Mouse (Mus musculus) granulocyte monocyte progenitor cell, adult 5-6 weeks (primary cell): Measurements from ENCODE around the gene Olfr435. TPM values are rescaled to one million over a fixed set of nuclear protein-coding genes. Genes with fewer than 3 reads are reported as not detected.
"Not testable (repeated sequence)": the region's sequence is repeated elsewhere in the genome, so short reads cannot be mapped to it uniquely, and the experiment has no call there.

Source experiments
- ATAC-seq: replicated peaks from 2 replicates; pipeline ENCODE4 v1.8.0; 2016; ENCODE audit warnings: mild to moderate bottlenecking, moderate TSS enrichment, inconsistent platforms; ENCODE audit not compliant: poor library complexity, severe bottlenecking
- total RNA-seq, 2 experiments: library from RNA; stranded (forward) in 1 of 2; stranded (reverse) in 1 of 2; fragments of 200-712, 200-1000 nt in 1 of 2; fragments of >200 nt in 1 of 2; fragmentation: Nextera tagmentation in 1 of 2; gene quantifications; 2 replicates each; pipeline ENCODE4 v1.2.3; 2014 to 2017

Olfr435 gene
- total RNA-seq (2014; fragmentation: Nextera tagmentation) = not detected in 2 replicates
- total RNA-seq (2017) = not detected in 2 replicates

DNA sequence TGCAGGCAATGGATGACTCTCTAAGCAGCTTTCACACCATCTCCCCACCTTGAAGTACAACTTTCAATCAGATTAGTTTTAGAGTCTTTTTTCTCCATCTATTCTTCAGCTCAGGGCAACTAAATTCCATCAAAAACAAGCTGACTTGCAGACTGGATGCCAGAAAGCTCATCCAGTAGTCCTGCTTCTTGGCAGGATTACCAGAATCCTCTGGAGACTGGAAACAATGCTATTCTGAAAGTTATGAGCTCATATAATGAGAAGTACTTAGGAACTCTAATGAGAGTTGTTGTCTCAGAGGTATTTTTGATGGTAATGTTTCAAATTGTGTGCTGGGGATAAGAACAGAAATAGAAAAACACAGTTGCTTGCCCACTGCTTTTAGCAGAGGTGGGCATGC, at the start of gene Olfr435:
Olfr435 (plus strand) TSS at position 366 of the 400 bp plus-strand sequence.
- ATAC-seq = no peak

GRCm38 (mm10) chr6:43159502-43159901, 37.4 kb upstream of the Olfr435 start:
- no peak for ATAC-seq

- ATAC-seq = no peak
Measured at GRCm38 (mm10) chr6:43162982-43163381, 34.0 kb upstream of the Olfr435 start, which contains the start of gene Olfr437. Gene Olfr437 (plus strand): TSS chr6:43163282.

DNA sequence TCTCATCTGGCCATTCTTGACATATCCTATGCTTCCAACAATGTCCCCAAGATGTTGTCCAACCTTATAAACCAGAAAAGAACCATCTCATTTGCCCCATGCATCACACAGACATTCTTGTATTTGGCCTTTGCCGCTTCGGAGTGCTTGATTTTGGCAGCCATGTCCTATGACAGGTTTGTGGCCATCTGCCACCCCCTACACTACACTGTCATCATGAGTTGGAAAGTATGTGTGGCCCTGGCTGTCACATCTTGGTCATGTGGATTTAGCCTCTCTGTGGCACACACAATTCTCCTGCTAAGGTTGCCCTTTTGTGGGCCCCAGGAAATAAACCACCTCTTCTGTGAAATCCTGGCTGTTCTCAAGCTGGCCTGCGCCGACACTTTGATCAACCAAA, 29.7 kb upstream of the Olfr435 start:
- no peak for ATAC-seq

DNA sequence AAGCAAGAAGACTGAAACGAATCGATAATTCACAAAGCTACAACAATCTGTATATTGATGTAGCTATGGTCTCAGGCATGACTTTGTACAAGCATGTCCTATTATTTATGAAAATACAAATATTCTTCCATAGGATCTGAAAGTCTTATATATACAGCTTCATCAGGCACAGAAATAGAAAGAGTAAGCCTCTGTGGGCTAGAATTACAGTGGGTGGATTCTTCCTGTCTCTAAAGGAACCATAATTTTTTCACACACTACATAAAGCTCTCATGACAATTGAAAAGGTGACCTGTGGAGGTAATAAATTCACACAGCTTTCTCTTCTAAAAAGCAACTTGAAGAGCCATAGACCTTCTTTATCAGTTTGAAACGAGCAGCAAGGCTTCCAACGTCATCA, 25.1 kb upstream of the Olfr435 start, which contains the start of gene Olfr13:
Olfr13 (plus strand) TSS at position 301 of the 400 bp plus-strand sequence.
- ATAC-seq = no peak

DNA sequence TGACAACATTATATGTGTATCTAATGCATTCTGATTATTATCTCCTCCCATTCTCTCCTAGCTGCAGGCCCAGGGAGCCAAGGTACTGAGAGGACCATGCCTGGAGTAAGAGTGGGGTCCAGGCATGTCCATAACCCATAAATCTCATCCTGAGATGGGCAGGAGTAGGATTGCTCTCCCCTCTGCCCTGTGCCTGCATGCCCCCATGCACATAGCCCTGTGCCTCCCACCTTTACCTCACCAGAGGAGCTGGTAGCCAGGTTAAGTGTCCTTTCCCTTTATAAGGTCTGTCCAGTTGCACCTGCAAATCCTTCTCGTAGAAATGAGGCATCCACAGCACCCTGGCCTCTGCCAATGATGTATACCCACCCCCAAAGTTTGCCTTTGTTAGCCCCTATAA, 18.8 kb upstream of the Olfr435 start:
- no peak for ATAC-seq

GRCm38 (mm10) chr6:43178584-43179501, 18.1 kb upstream of the Olfr435 start:
- no peak for ATAC-seq

GRCm38 (mm10) chr6:43190986-43191385, 6.0 kb upstream of the Olfr435 start:
- ATAC-seq = no peak

- no peak for ATAC-seq
Measured at GRCm38 (mm10) chr6:43198094-43198493, 1.1 kb downstream of the Olfr435 start.

DNA sequence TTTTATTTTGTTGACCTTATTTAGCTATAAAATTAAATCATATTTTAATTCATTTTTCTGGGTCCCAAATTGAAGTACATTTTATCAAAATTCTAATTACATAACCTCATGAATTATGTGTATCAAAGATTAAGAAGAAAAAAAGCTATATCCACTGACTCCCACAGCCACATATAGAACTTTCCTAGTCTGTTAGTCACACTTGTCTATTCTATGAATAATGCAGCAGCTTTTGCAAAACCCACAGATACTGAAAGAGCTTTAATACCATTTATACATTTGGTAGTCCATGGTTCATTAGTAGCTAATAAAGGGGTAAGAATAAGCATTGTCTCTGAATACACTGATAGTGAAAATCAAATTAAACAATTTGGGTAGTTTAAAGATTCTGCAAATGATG, 5.8 kb downstream of the Olfr435 start:
- no peak for ATAC-seq

DNA sequence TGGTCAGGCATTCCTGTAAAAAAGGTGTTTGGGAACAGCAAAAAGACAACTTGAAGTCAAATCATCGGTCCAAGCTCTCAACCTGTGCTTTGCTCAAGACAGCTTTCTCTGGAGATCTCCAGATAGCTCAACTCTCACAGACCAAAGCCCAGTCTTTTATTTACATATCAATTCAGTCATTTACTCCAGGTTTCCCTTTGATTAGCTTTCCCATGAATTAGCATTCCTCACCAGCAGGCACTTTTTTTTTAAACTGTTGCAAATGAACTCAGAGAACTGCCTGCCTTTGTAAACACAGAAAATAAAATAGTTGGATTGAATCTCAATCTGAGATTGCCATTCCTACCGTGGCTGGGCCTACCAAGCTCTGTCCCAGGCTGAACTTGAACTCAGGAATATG, 8.4 kb downstream of the Olfr435 start:
- no peak for ATAC-seq

GRCm38 (mm10) chr6:43212873-43213272, 15.9 kb downstream of the Olfr435 start, which contains the start of gene Olfr434:
Gene Olfr434 (plus strand): TSS chr6:43213021.
- not testable (repeated sequence) for ATAC-seq

GRCm38 (mm10) chr6:43231255-43231654, 34.3 kb downstream of the Olfr435 start, which contains the start of gene Olfr47:
Gene Olfr47 (plus strand): TSS chr6:43231529.
- not testable (repeated sequence) for ATAC-seq

GRCm38 (mm10) chr6:43242061-43242460, 45.1 kb downstream of the Olfr435 start:
- peak; percentile 75 for ATAC-seq

GRCm38 (mm10) chr6:43247396-43247795, 50.5 kb downstream of the Olfr435 start:
- no peak for ATAC-seq

GRCm38 (mm10) chr6:43252994-43253393, 56.0 kb downstream of the Olfr435 start:
- 0 out of 2 replicates have a peak, but pooled peaks have one; percentile 14 for ATAC-seq

Other genes with a start within 250 kb of the Olfr435 start
- not detected in 2 replicates for gene Olfr444, start 248.1 kb upstream of the Olfr435 start, total RNA-seq (2014; fragmentation: Nextera tagmentation)
- not detected in 2 replicates for gene Olfr444, start 248.1 kb upstream of the Olfr435 start, total RNA-seq (2017)
- gene Olfr441, start 90.8 kb upstream of the Olfr435 start, total RNA-seq (2014; fragmentation: Nextera tagmentation) = not detected in 2 replicates
- gene Olfr441, start 90.8 kb upstream of the Olfr435 start, total RNA-seq (2017) = not detected in 2 replicates
- not detected in 2 replicates for gene Olfr237-ps1, start 50.6 kb upstream of the Olfr435 start, total RNA-seq (2014; fragmentation: Nextera tagmentation)
- not detected in 2 replicates for gene Olfr237-ps1, start 50.6 kb upstream of the Olfr435 start, total RNA-seq (2017)
- gene Olfr437, start 33.9 kb upstream of the Olfr435 start, total RNA-seq (2014; fragmentation: Nextera tagmentation) = not detected in 2 replicates
- not detected in 2 replicates for gene Olfr437, start 33.9 kb upstream of the Olfr435 start, total RNA-seq (2017)
- gene Olfr13, start 25.0 kb upstream of the Olfr435 start, total RNA-seq (2014; fragmentation: Nextera tagmentation) = not detected in 2 replicates
- gene Olfr13, start 25.0 kb upstream of the Olfr435 start, total RNA-seq (2017) = not detected in 2 replicates
- not detected in 2 replicates for gene Olfr434, start 15.9 kb downstream of the Olfr435 start, total RNA-seq (2014; fragmentation: Nextera tagmentation)
- not detected in 2 replicates for gene Olfr434, start 15.9 kb downstream of the Olfr435 start, total RNA-seq (2017)
- gene Olfr47, start 34.4 kb downstream of the Olfr435 start, total RNA-seq (2014; fragmentation: Nextera tagmentation) = not detected in 2 replicates
- gene Olfr47, start 34.4 kb downstream of the Olfr435 start, total RNA-seq (2017) = not detected in 2 replicates
- gene Arhgef5, start 68.4 kb downstream of the Olfr435 start, total RNA-seq (2014; fragmentation: Nextera tagmentation) = 2.0 and 2.5 TPM in 2 replicates
- gene Arhgef5, start 68.4 kb downstream of the Olfr435 start, total RNA-seq (2017) = 1.4 and 2.2 TPM in 2 replicates
- not detected in 2 replicates for gene Nobox, start 112.4 kb downstream of the Olfr435 start, total RNA-seq (2014; fragmentation: Nextera tagmentation)
- gene Nobox, start 112.4 kb downstream of the Olfr435 start, total RNA-seq (2017) = not detected in 2 replicates